Mouse (Mus musculus): ENCODE measurements around the gene Spice1. TPM values are rescaled to one million over a fixed set of nuclear protein-coding genes. Genes with fewer than 3 reads are reported as not detected.

Spice1 gene
- polyA plus RNA-seq, 1 experiment from 2014 or later: 30.1 TPM

GRCm38 (mm10) chr16:44428456-44428855 lies 81.5 kb downstream of the Spice1 start:
- H3K4me3 ChIP-seq (ENCODE audit: low read depth, low read length): no peak overlapping the region
- no peaks in the 10 kb centered on the region for H3K27me3 ChIP-seq (ENCODE audit: control insufficient read depth, insufficient read depth, low read length)
- WGBS: 81% methylated on average over 5 of the region's 5 CpGs
- no peak overlapping the region for H3K27ac ChIP-seq (ENCODE audit: low read depth, low read length)
- no peaks in the 10 kb centered on the region for H3K4me1 ChIP-seq (replicated peaks; ENCODE audit: control insufficient read depth, insufficient read depth, low read length)
- no peak overlapping the region for H3K9ac ChIP-seq (ENCODE audit: low read depth, low read length)
- no peaks in the 10 kb centered on the region for H3K9me3 ChIP-seq (ENCODE audit: control insufficient read depth, low read length)
- H3K36me3 ChIP-seq (ENCODE audit: control insufficient read depth, insufficient read depth, low read length): no peaks in the 10 kb centered on the region
- DNase-seq (ENCODE audit: low spot score) (no peak), ATAC-seq (ENCODE audit: low FRiP score) (no peak)
- no peak overlapping the region for H3K4me2 ChIP-seq (replicated peaks; ENCODE audit: low read depth, low read length)

- no peaks in the 10 kb centered on the region for H3K9me3 ChIP-seq (ENCODE audit: control insufficient read depth, low read length)
- 54% methylated on average over 7 of the region's 7 CpGs for WGBS
- no peaks in the 10 kb centered on the region for H3K27me3 ChIP-seq (ENCODE audit: control insufficient read depth, insufficient read depth, low read length)
- no peaks in the 10 kb centered on the region for H3K36me3 ChIP-seq (ENCODE audit: control insufficient read depth, insufficient read depth, low read length)
- H3K9ac ChIP-seq (ENCODE audit: low read depth, low read length): no peak overlapping the region
- DNase-seq (ENCODE audit: low spot score): peak; percentile 25
- H3K4me3 ChIP-seq (ENCODE audit: low read depth, low read length): no peak overlapping the region
- ATAC-seq (ENCODE audit: low FRiP score): peak; percentile 51; the same call in 1 of the 2 replicates
- H3K27ac ChIP-seq (ENCODE audit: low read depth, low read length): no peak overlapping the region
- H3K4me1 ChIP-seq (replicated peaks; ENCODE audit: control insufficient read depth, insufficient read depth, low read length): no peaks in the 10 kb centered on the region
- no peak overlapping the region for H3K4me2 ChIP-seq (replicated peaks; ENCODE audit: low read depth, low read length)
Observed at GRCm38 (mm10) chr16:44430021-44430420, 83.1 kb downstream of the Spice1 start.

- no peaks in the 10 kb centered on the region for H3K9me3 ChIP-seq (ENCODE audit: control insufficient read depth, low read length)
- H3K4me1 ChIP-seq (replicated peaks; ENCODE audit: control insufficient read depth, insufficient read depth, low read length): no peaks in the 10 kb centered on the region
- no peak overlapping the region for H3K4me2 ChIP-seq (replicated peaks; ENCODE audit: low read depth, low read length)
- no peak overlapping the region for H3K27ac ChIP-seq (ENCODE audit: low read depth, low read length)
- WGBS: 89% methylated on average over 7 of the region's 7 CpGs
- H3K27me3 ChIP-seq (ENCODE audit: control insufficient read depth, insufficient read depth, low read length): no peaks in the 10 kb centered on the region
- no peaks in the 10 kb centered on the region for H3K36me3 ChIP-seq (ENCODE audit: control insufficient read depth, insufficient read depth, low read length)
- H3K4me3 ChIP-seq (ENCODE audit: low read depth, low read length): no peak overlapping the region
- no peak overlapping the region for H3K9ac ChIP-seq (ENCODE audit: low read depth, low read length)
- ATAC-seq (ENCODE audit: low FRiP score) (no peak), DNase-seq (ENCODE audit: low spot score) (no peak)
Observed at GRCm38 (mm10) chr16:44434931-44435330, 88.0 kb downstream of the Spice1 start.

GRCm38 (mm10) chr16:44435481-44435880 lies 88.6 kb downstream of the Spice1 start:
- no peaks in the 10 kb centered on the region for H3K27me3 ChIP-seq (ENCODE audit: control insufficient read depth, insufficient read depth, low read length)
- H3K9ac ChIP-seq (ENCODE audit: low read depth, low read length): no peak overlapping the region
- no peaks in the 10 kb centered on the region for H3K36me3 ChIP-seq (ENCODE audit: control insufficient read depth, insufficient read depth, low read length)
- H3K4me3 ChIP-seq (ENCODE audit: low read depth, low read length): no peak overlapping the region
- 63% methylated on average over 4 of the region's 4 CpGs for WGBS
- no peaks in the 10 kb centered on the region for H3K4me1 ChIP-seq (replicated peaks; ENCODE audit: control insufficient read depth, insufficient read depth, low read length)
- DNase-seq (ENCODE audit: low spot score) (no peak), ATAC-seq (ENCODE audit: low FRiP score) (no peak)
- no peak overlapping the region for H3K4me2 ChIP-seq (replicated peaks; ENCODE audit: low read depth, low read length)
- H3K9me3 ChIP-seq (ENCODE audit: control insufficient read depth, low read length): no peaks in the 10 kb centered on the region
- H3K27ac ChIP-seq (ENCODE audit: low read depth, low read length): no peak overlapping the region

Other genes with a start within 250 kb of the Spice1 start
- 73.9 and 82.8 TPM in 2 replicates for gene Atp6v1a, start 207.4 kb upstream of the Spice1 start, polyA plus RNA-seq (2014; fragmentation: Nextera tagmentation; extraction: Ambion mirVana)
- 76.0 and 86.1 TPM in 2 replicates for gene Naa50, start 207.3 kb upstream of the Spice1 start, polyA plus RNA-seq (2014; fragmentation: Nextera tagmentation; extraction: Ambion mirVana)
- 4.7 and 6.6 TPM in 2 replicates for gene Usf3, start 173.9 kb upstream of the Spice1 start, polyA plus RNA-seq (2014; fragmentation: Nextera tagmentation; extraction: Ambion mirVana)
- gene Sidt1, start 13.9 kb upstream of the Spice1 start, polyA plus RNA-seq (2014; fragmentation: Nextera tagmentation; extraction: Ambion mirVana): 0.20 and 0.28 TPM in 2 replicates
- gene Cfap44, start 47.7 kb downstream of the Spice1 start, polyA plus RNA-seq (2014; fragmentation: Nextera tagmentation; extraction: Ambion mirVana): 2.7 and 6.7 TPM in 2 replicates
- 34.3 and 41.7 TPM in 2 replicates for gene Boc, start 211.8 kb downstream of the Spice1 start, polyA plus RNA-seq (2014; fragmentation: Nextera tagmentation; extraction: Ambion mirVana)